Mouse (Mus musculus): Measurements from ENCODE around the gene Cyfip1. TPM values are rescaled to one million over a fixed set of nuclear protein-coding genes. Genes with fewer than 3 reads are reported as not detected.

Cyfip1 gene
- total RNA-seq, 1 experiment, result 59.8 TPM

- in situ Hi-C loops (cut with MboI; ENCODE audit: low sequenced_read_pairs in 2 of 2, unreplicated experiment in 2 of 2), result no loop called here
- H3K9ac ChIP-seq (ENCODE audit: insufficient read depth, low read depth, low read length, poor library complexity, severe bottlenecking), result peak overlapping the region; percentile 93
- H3K4me3 ChIP-seq (ENCODE audit: insufficient read depth in 1 of 2, low read depth in 1 of 2, low read length in 2 of 2, poor library complexity in 1 of 2, severe bottlenecking in 1 of 2), result peak overlapping the region; percentile 92 to 95
- TF ChIP-seq MAFK (IDR thresholded peaks at IDR 0.05; ENCODE audit: insufficient read depth, low read depth, low read length) (no peak), ZC3H11A (IDR thresholded peaks at IDR 0.05; ENCODE audit: borderline replicate concordance, low read depth, low read length) (no peak), ZNF384 (IDR thresholded peaks at IDR 0.05; ENCODE audit: low read depth, low read length) (no peak), HCFC1 (IDR thresholded peaks at IDR 0.05; ENCODE audit: borderline replicate concordance, insufficient read depth, low read length) (0 out of 2 replicates have a peak, but pooled peaks have one; percentile 17), CHD2 (IDR thresholded peaks at IDR 0.05; ENCODE audit: low read depth, low read length) (no peak)
- H3K36me3 ChIP-seq (ENCODE audit: control insufficient read depth, insufficient read depth, low read length, poor library complexity, severe bottlenecking), result no peaks in the 10 kb centered on the region
- H3K9me3 ChIP-seq (ENCODE audit: control insufficient read depth, insufficient read depth, low read depth, low read length), result no peaks in the 10 kb centered on the region
- H3K27ac ChIP-seq (ENCODE audit: insufficient read depth, low read depth, low read length, poor library complexity, severe bottlenecking), result peak overlapping the region; percentile 82
- H3K4me1 ChIP-seq (ENCODE audit: control insufficient read depth in 2 of 2, insufficient read depth in 2 of 2, low read length in 2 of 2, poor library complexity in 1 of 2), result peaks cover 7% of the 10 kb centered on the region in 2 experiments; a peak in 2 of 4 replicates
- peak; percentile 77 for DNase-seq (ENCODE audit: low read depth, low spot score)
These were observed 495 bp downstream of the Cyfip1 start for GRCm38 (mm10) chr7:55841977-55842503.

- no peak for TF ChIP-seq MAFK (IDR thresholded peaks at IDR 0.05; ENCODE audit: insufficient read depth, low read depth, low read length)
- TF ChIP-seq CHD2 (IDR thresholded peaks at IDR 0.05; ENCODE audit: low read depth, low read length), result 0 out of 2 replicates have a peak, but pooled peaks have one; percentile 34
- TF ChIP-seq HCFC1 (IDR thresholded peaks at IDR 0.05; ENCODE audit: borderline replicate concordance, insufficient read depth, low read length), result no peak
- no peak for TF ChIP-seq ZC3H11A (IDR thresholded peaks at IDR 0.05; ENCODE audit: borderline replicate concordance, low read depth, low read length)
- TF ChIP-seq ZNF384 (IDR thresholded peaks at IDR 0.05; ENCODE audit: low read depth, low read length), result no peak
These were observed 1.1 kb downstream of the Cyfip1 start for GRCm38 (mm10) chr7:55842504-55843152.

GRCm38 (mm10) chr7:55846606-55847312 lies 5.2 kb downstream of the Cyfip1 start:
- H3K4me1 ChIP-seq (ENCODE audit: control insufficient read depth in 2 of 2, insufficient read depth in 2 of 2, low read length in 2 of 2, poor library complexity in 1 of 2), result peaks cover 4 to 8% of the 10 kb centered on the region in 2 experiments; a peak in 2 of 4 replicates
- H3K9me3 ChIP-seq (ENCODE audit: control insufficient read depth, insufficient read depth, low read depth, low read length), result no peaks in the 10 kb centered on the region
- in situ Hi-C loops (cut with MboI; ENCODE audit: low sequenced_read_pairs in 2 of 2, unreplicated experiment in 2 of 2), result no loop called here
- H3K9ac ChIP-seq (ENCODE audit: insufficient read depth, low read depth, low read length, poor library complexity, severe bottlenecking), result no peak overlapping the region
- no peaks in the 10 kb centered on the region for H3K36me3 ChIP-seq (ENCODE audit: control insufficient read depth, insufficient read depth, low read length, poor library complexity, severe bottlenecking)
- H3K27ac ChIP-seq (ENCODE audit: insufficient read depth, low read depth, low read length, poor library complexity, severe bottlenecking), result no peak overlapping the region
- no peak overlapping the region for H3K4me3 ChIP-seq (ENCODE audit: insufficient read depth in 1 of 2, low read depth in 1 of 2, low read length in 2 of 2, poor library complexity in 1 of 2, severe bottlenecking in 1 of 2)
- peak; percentile 6 for DNase-seq (ENCODE audit: low read depth, low spot score)
- no peak for TF ChIP-seq MAFK (IDR thresholded peaks at IDR 0.05; ENCODE audit: insufficient read depth, low read depth, low read length)
- no peak for TF ChIP-seq CHD2 (IDR thresholded peaks at IDR 0.05; ENCODE audit: low read depth, low read length)
- TF ChIP-seq HCFC1 (IDR thresholded peaks at IDR 0.05; ENCODE audit: borderline replicate concordance, insufficient read depth, low read length), result no peak
- TF ChIP-seq ZNF384 (IDR thresholded peaks at IDR 0.05; ENCODE audit: low read depth, low read length), result no peak
- no peak for TF ChIP-seq ZC3H11A (IDR thresholded peaks at IDR 0.05; ENCODE audit: borderline replicate concordance, low read depth, low read length)

More at GRCm38 (mm10) chr7:55842504-55843152, 1.1 kb downstream of the Cyfip1 start:
- peak overlapping the region; percentile 82 for H3K27ac ChIP-seq (ENCODE audit: insufficient read depth, low read depth, low read length, poor library complexity, severe bottlenecking)
- peak overlapping the region; percentile 93 for H3K9ac ChIP-seq (ENCODE audit: insufficient read depth, low read depth, low read length, poor library complexity, severe bottlenecking)
- no peak for DNase-seq (ENCODE audit: low read depth, low spot score)
- in situ Hi-C loops (cut with MboI; ENCODE audit: low sequenced_read_pairs in 2 of 2, unreplicated experiment in 2 of 2), result no loop called here
- H3K4me1 ChIP-seq (ENCODE audit: control insufficient read depth in 2 of 2, insufficient read depth in 2 of 2, low read length in 2 of 2, poor library complexity in 1 of 2), result peaks cover 7% of the 10 kb centered on the region in 2 experiments; a peak in 2 of 4 replicates
- H3K9me3 ChIP-seq (ENCODE audit: control insufficient read depth, insufficient read depth, low read depth, low read length), result no peaks in the 10 kb centered on the region
- peak overlapping the region; percentile 92 to 95 for H3K4me3 ChIP-seq (ENCODE audit: insufficient read depth in 1 of 2, low read depth in 1 of 2, low read length in 2 of 2, poor library complexity in 1 of 2, severe bottlenecking in 1 of 2)
- H3K36me3 ChIP-seq (ENCODE audit: control insufficient read depth, insufficient read depth, low read length, poor library complexity, severe bottlenecking), result no peaks in the 10 kb centered on the region

GRCm38 (mm10) chr7:55849948-55850571 lies 8.5 kb downstream of the Cyfip1 start:
- peaks cover 2 to 4% of the 10 kb centered on the region in 2 experiments; a peak in 1 of 4 replicates for H3K4me1 ChIP-seq (ENCODE audit: control insufficient read depth in 2 of 2, insufficient read depth in 2 of 2, low read length in 2 of 2, poor library complexity in 1 of 2)
- H3K9me3 ChIP-seq (ENCODE audit: control insufficient read depth, insufficient read depth, low read depth, low read length), result no peaks in the 10 kb centered on the region
- H3K36me3 ChIP-seq (ENCODE audit: control insufficient read depth, insufficient read depth, low read length, poor library complexity, severe bottlenecking), result no peaks in the 10 kb centered on the region
- no peak for DNase-seq (ENCODE audit: low read depth, low spot score)
- TF ChIP-seq ZNF384 (IDR thresholded peaks at IDR 0.05; ENCODE audit: low read depth, low read length), result no peak
- TF ChIP-seq ZC3H11A (IDR thresholded peaks at IDR 0.05; ENCODE audit: borderline replicate concordance, low read depth, low read length), result no peak
- no peak for TF ChIP-seq MAFK (IDR thresholded peaks at IDR 0.05; ENCODE audit: insufficient read depth, low read depth, low read length)
- TF ChIP-seq CHD2 (IDR thresholded peaks at IDR 0.05; ENCODE audit: low read depth, low read length), result no peak
- no peak for TF ChIP-seq HCFC1 (IDR thresholded peaks at IDR 0.05; ENCODE audit: borderline replicate concordance, insufficient read depth, low read length)
- no peak overlapping the region for H3K9ac ChIP-seq (ENCODE audit: insufficient read depth, low read depth, low read length, poor library complexity, severe bottlenecking)
- H3K4me3 ChIP-seq (ENCODE audit: insufficient read depth in 1 of 2, low read depth in 1 of 2, low read length in 2 of 2, poor library complexity in 1 of 2, severe bottlenecking in 1 of 2), result no peak overlapping the region
- in situ Hi-C loops (cut with MboI; ENCODE audit: low sequenced_read_pairs in 2 of 2, unreplicated experiment in 2 of 2), result no loop called here
- H3K27ac ChIP-seq (ENCODE audit: insufficient read depth, low read depth, low read length, poor library complexity, severe bottlenecking), result no peak overlapping the region

Data from ES-E14 (cell line).